Mouse (Mus musculus) olfactory bulb, adult 2 months (tissue): ENCODE measurements around the gene Abca1.

Experiments used
- CTCF ChIP-seq: fragments of 200-500 bp; IDR thresholded peaks from 2 replicates; pipeline ENCODE4 v1.5.1; 2012; ENCODE audit warnings: low read depth, mild to moderate bottlenecking, low read length, moderate library complexity; ENCODE audit not compliant: insufficient read depth
- POLR2A ChIP-seq: fragments of 200-500 bp; IDR thresholded peaks from 2 replicates; pipeline ENCODE4 v1.6.1; 2012; ENCODE audit warnings: mild to moderate bottlenecking, low read depth, low read length, moderate library complexity; ENCODE audit not compliant: insufficient read depth

DNA sequence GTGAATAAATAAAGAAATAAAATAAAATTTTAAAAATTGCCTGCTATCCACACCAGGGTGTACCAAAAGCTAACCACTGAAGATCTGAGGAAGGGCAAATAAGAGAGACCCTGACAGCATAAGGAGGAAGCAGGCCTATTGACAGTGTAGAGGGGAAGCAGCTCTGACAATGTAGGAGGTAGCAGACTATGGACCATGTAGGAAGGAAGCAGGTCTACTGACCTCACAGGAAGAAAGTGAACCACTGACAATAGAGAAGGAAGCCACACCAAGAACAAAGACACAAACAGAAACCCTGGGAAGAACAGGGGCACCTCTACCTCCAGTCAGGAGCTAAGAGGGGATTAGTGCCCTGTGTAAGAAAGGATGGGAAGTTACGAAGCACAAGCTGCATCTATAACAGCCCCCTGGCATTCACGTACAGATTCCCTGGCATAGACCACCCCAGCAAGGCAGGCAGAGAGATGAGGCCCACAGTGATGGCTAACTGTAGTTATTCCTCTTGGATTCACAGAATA is 80.8 kb downstream of the Abca1 start:
- no peak for TF ChIP-seq CTCF
- no peak for TF ChIP-seq POLR2A
